In genomic region chr8:71558958-71559690, GRCm38 (mm10) we compare ENCODE assay signal across 8 mouse cellular contexts. TPM values are rescaled to one million over a fixed set of nuclear protein-coding genes. Genes with fewer than 3 reads are reported as not detected.
DNase-seq lines count a peak whose midpoint lies in the region; ATAC-seq and TF ChIP-seq lines count a peak whose summit lies in the region.

No protein-coding gene starts in this region.

- no peak for TF ChIP-seq EP300 in CH12.LX (IDR thresholded peaks at IDR 0.05; ENCODE audit: low read length)

- TF ChIP-seq CTCF in CH12.LX (conservative IDR thresholded peaks at IDR 0.05 in 1 of 2, IDR thresholded peaks at IDR 0.05 in 1 of 2; ENCODE audit: low read depth in 2 of 2, low read length in 2 of 2) = no peak

- TF ChIP-seq POLR2A in CH12.LX (IDR thresholded peaks at IDR 0.05; ENCODE audit: low read depth, low read length) = no peak; the same call in 1 of the 2 replicates

- no peaks in the 10 kb centered on the region for H3K36me3 ChIP-seq in CH12.LX (replicated peaks in 1 of 2; ENCODE audit: control insufficient read depth in 1 of 2, insufficient read depth in 1 of 2, low read length in 1 of 2)
- no peaks in the 10 kb centered on the region for H3K36me3 ChIP-seq in forebrain, embryonic 14.5 days (ENCODE audit: control insufficient read depth, insufficient read depth, low read length)
- H3K36me3 ChIP-seq in hindbrain, embryonic 16.5 days (ENCODE audit: control insufficient read depth, insufficient read depth, low read length) = no peaks in the 10 kb centered on the region
- no peaks in the 10 kb centered on the region for H3K36me3 ChIP-seq in liver, embryonic 13.5 days

- WGBS in forebrain, embryonic 14.5 days = 2% methylated on average over 24 of the region's 24 CpGs
- 2% methylated on average over 24 of the region's 24 CpGs for WGBS in hindbrain, embryonic 16.5 days
- WGBS in liver, embryonic 13.5 days (ENCODE audit: insufficient replicate concordance) = 2% methylated on average over 24 of the region's 24 CpGs

- H3K9ac ChIP-seq in CH12.LX (ENCODE audit: insufficient read depth, low read depth) = peak overlapping the region; percentile 47
- H3K9ac ChIP-seq in forebrain, embryonic 14.5 days (ENCODE audit: low read length) = no peak overlapping the region
- no peak overlapping the region for H3K9ac ChIP-seq in hindbrain, embryonic 16.5 days (ENCODE audit: low read depth, low read length)
- H3K9ac ChIP-seq in liver, embryonic 13.5 days = peak overlapping the region; percentile 69

- peak; percentile 80 for DNase-seq in CH12.LX (ENCODE audit: extremely low read depth)
- peak; percentile 86 for DNase-seq in adrenal gland, postnatal 10 days
- peak; percentile 62 for DNase-seq in forebrain, embryonic 14.5 days (ENCODE audit: low spot score)
- DNase-seq in liver, embryonic 13.5 days = peak; percentile 77
- DNase-seq in naive thymus-derived CD4-positive, alpha-beta T cell, adult 2 months (ENCODE audit: low read depth) = peak; percentile 89
- peak; percentile 95 for DNase-seq in thymus, postnatal 0 days (ENCODE audit: low spot score)
- DNase-seq in cerebellum, adult 9-10 months = no peak

- peak; percentile 26; the same call in 1 of the 2 replicates for ATAC-seq in forebrain, embryonic 14.5 days
- no peak for ATAC-seq in hindbrain, embryonic 16.5 days
- peak; percentile 73 for ATAC-seq in liver, embryonic 13.5 days (ENCODE audit: low read depth)

- TF ChIP-seq RAD21 in CH12.LX (IDR thresholded peaks at IDR 0.05; ENCODE audit: low read depth, low read length) = no peak; the same call in 1 of the 2 replicates

- peaks cover 20% of the 10 kb centered on the region for H3K27me3 ChIP-seq in CH12.LX (replicated peaks)
- H3K27me3 ChIP-seq in forebrain, embryonic 14.5 days (replicated peaks; ENCODE audit: control insufficient read depth, insufficient read depth, low read length) = peaks cover 76% of the 10 kb centered on the region
- peaks cover 74% of the 10 kb centered on the region for H3K27me3 ChIP-seq in hindbrain, embryonic 16.5 days (replicated peaks; ENCODE audit: control insufficient read depth, insufficient read depth, low read length)
- H3K27me3 ChIP-seq in liver, embryonic 13.5 days = peaks cover 54% of the 10 kb centered on the region

- H3K4me3 ChIP-seq in CH12.LX (replicated peaks in 1 of 3; ENCODE audit: low read depth in 2 of 3, low read length in 2 of 3, poor library complexity in 1 of 3) = peak overlapping the region; percentile 28 to 67 (median 59)
- H3K4me3 ChIP-seq in forebrain, embryonic 14.5 days (ENCODE audit: low read depth, low read length) = peak overlapping the region; percentile 14
- peak overlapping the region; percentile 25 for H3K4me3 ChIP-seq in hindbrain, embryonic 16.5 days (ENCODE audit: low read length)
- H3K4me3 ChIP-seq in liver, embryonic 13.5 days (replicated peaks) = peak overlapping the region; percentile 66

- in situ Hi-C loops in CH12.LX (cut with MboI; ENCODE audit: low pct_ligation_motif_present, low pct_unique_long_range_greater_than_20kb, low sequenced_read_pairs) = no loop called here

- dilution Hi-C loops in CH12.LX (cut with MboI; ENCODE audit: extremely low pct_ligation_motif_present, extremely low pct_unique_long_range_greater_than_20kb, low sequenced_read_pairs) = no loop called here

- peaks cover 15 to 20% of the 10 kb centered on the region in 2 experiments for H3K4me1 ChIP-seq in CH12.LX (ENCODE audit: control insufficient read depth in 1 of 2, insufficient read depth in 2 of 2)
- H3K4me1 ChIP-seq in forebrain, embryonic 14.5 days (ENCODE audit: control insufficient read depth, insufficient read depth, low read length) = peaks cover 9% of the 10 kb centered on the region; the same call in 1 of the 2 replicates
- peaks cover 13% of the 10 kb centered on the region for H3K4me1 ChIP-seq in hindbrain, embryonic 16.5 days (ENCODE audit: control insufficient read depth, insufficient read depth, low read depth, low read length)
- H3K4me1 ChIP-seq in liver, embryonic 13.5 days (replicated peaks) = peaks cover 62% of the 10 kb centered on the region

- H3K27ac ChIP-seq in CH12.LX (ENCODE audit: insufficient read depth, low read depth) = no peak overlapping the region
- H3K27ac ChIP-seq in forebrain, embryonic 14.5 days (ENCODE audit: low read depth, low read length) = no peak overlapping the region
- H3K27ac ChIP-seq in hindbrain, embryonic 16.5 days (ENCODE audit: low read depth, low read length) = no peak overlapping the region
- peak overlapping the region; percentile 62 for H3K27ac ChIP-seq in liver, embryonic 13.5 days

- H3K79me2 ChIP-seq in CH12.LX (replicated peaks; ENCODE audit: control insufficient read depth, extremely low read depth, insufficient read depth, poor library complexity, severe bottlenecking) = no peaks in the 10 kb centered on the region

- H3K9me3 ChIP-seq in CH12.LX (replicated peaks; ENCODE audit: low read length) = peaks cover 4% of the 10 kb centered on the region
- H3K9me3 ChIP-seq in forebrain, embryonic 14.5 days (replicated peaks; ENCODE audit: control insufficient read depth, low read length) = no peaks in the 10 kb centered on the region
- peaks cover 2% of the 10 kb centered on the region; the same call in 1 of the 2 replicates for H3K9me3 ChIP-seq in hindbrain, embryonic 16.5 days (ENCODE audit: control insufficient read depth, low read length)
- H3K9me3 ChIP-seq in liver, embryonic 13.5 days (replicated peaks) = peaks cover 4% of the 10 kb centered on the region; the same call in 1 of the 2 replicates

- peak overlapping the region; percentile 64 for H3K4me2 ChIP-seq in CH12.LX (ENCODE audit: insufficient read depth, low read depth, poor library complexity, severe bottlenecking)
- H3K4me2 ChIP-seq in forebrain, embryonic 14.5 days (ENCODE audit: low read length) = peak overlapping the region; percentile 43
- peak overlapping the region; percentile 50 for H3K4me2 ChIP-seq in hindbrain, embryonic 16.5 days (ENCODE audit: low read length)
- peak overlapping the region; percentile 96 for H3K4me2 ChIP-seq in liver, embryonic 13.5 days

TF ChIP-seq in CH12.LX, 34 proteins besides CTCF, POLR2A, EP300 and RAD21 (continues in another document):
- TF ChIP-seq ZMIZ1 (IDR thresholded peaks at IDR 0.05; ENCODE audit: low read depth, low read length) (0 out of 2 replicates have a peak, but pooled peaks have one; percentile 26), ZNF384 (IDR thresholded peaks at IDR 0.05; ENCODE audit: low read depth, low read length) (no peak), USF1 (IDR thresholded peaks at IDR 0.05; ENCODE audit: low read depth, low read length) (no peak)

RNA-seq across cellular contexts. Expression of gene Tmem221, which starts 0.5 kb away (rescaled TPM):
- 0.21 and 0.51 TPM in 2 replicates for total RNA-seq in CH12.LX (2012; rRNA removed)
- not detected in 2 replicates for total RNA-seq in CH12.LX (2014; rRNA removed)
- polyA plus RNA-seq in CH12.LX (2012; ENCODE audit: insufficient read length, low read depth) = not detected in 2 replicates
- total RNA-seq in adrenal gland, postnatal 10 days (2021) = 1 to 10 TPM; 1.7 to 3.5 TPM
- not detected in 2 replicates for polyA plus RNA-seq in forebrain, embryonic 14.5 days (2014; fragmentation: Nextera tagmentation; extraction: Ambion mirVana)
- polyA plus RNA-seq in hindbrain, embryonic 16.5 days (2015; fragmentation: Nextera tagmentation; extraction: Ambion mirVana) = 0.09 and 0.19 TPM in 2 replicates
- polyA plus RNA-seq in liver, embryonic 13.5 days (2015; fragmentation: Nextera tagmentation; extraction: Ambion mirVana) = 0.53 and 0.66 TPM in 2 replicates
- polyA plus RNA-seq in thymus, postnatal 0 days (2015; fragmentation: Nextera tagmentation; extraction: Ambion mirVana) = 13.0 and 13.1 TPM in 2 replicates

RNA-seq across cellular contexts. Expression of gene Nxnl1, which starts 7.3 kb away (rescaled TPM):
- 0.04 TPM in 1 of 2 replicates, not detected in the other for total RNA-seq in CH12.LX (2012; rRNA removed)
- total RNA-seq in CH12.LX (2014; rRNA removed) = not detected in 2 replicates
- polyA plus RNA-seq in CH12.LX (2012; ENCODE audit: insufficient read length, low read depth) = 0.08 TPM in 1 of 2 replicates, not detected in the other
- total RNA-seq in adrenal gland, postnatal 10 days (2021) = under 1 TPM; 0.82 to 0.84 TPM
- polyA plus RNA-seq in forebrain, embryonic 14.5 days (2014; fragmentation: Nextera tagmentation; extraction: Ambion mirVana) = not detected in 2 replicates
- not detected in 2 replicates for polyA plus RNA-seq in hindbrain, embryonic 16.5 days (2015; fragmentation: Nextera tagmentation; extraction: Ambion mirVana)
- polyA plus RNA-seq in liver, embryonic 13.5 days (2015; fragmentation: Nextera tagmentation; extraction: Ambion mirVana) = 0.13 and 0.14 TPM in 2 replicates
- 1.1 and 1.3 TPM in 2 replicates for polyA plus RNA-seq in thymus, postnatal 0 days (2015; fragmentation: Nextera tagmentation; extraction: Ambion mirVana)

RNA-seq across cellular contexts. Expression of gene Slc27a1, which starts 9.6 kb away (rescaled TPM):
- total RNA-seq in CH12.LX (2012; rRNA removed) (2.7 and 4.0 TPM in 2 replicates), CH12.LX (2014; rRNA removed) (1.8 and 2.3 TPM in 2 replicates)
- 2.3 and 2.4 TPM in 2 replicates for polyA plus RNA-seq in CH12.LX (2012; ENCODE audit: insufficient read length, low read depth)
- total RNA-seq in adrenal gland, postnatal 10 days (2021) = 100 to 1,000 TPM in 1 of 2 experiments, 10 to 100 TPM in 1; 97.4 to 118 TPM
- polyA plus RNA-seq in forebrain, embryonic 14.5 days (2014; fragmentation: Nextera tagmentation; extraction: Ambion mirVana) = 25.8 and 31.5 TPM in 2 replicates
- polyA plus RNA-seq in hindbrain, embryonic 16.5 days (2015; fragmentation: Nextera tagmentation; extraction: Ambion mirVana) = 102 and 107 TPM in 2 replicates
- 2.3 and 2.5 TPM in 2 replicates for polyA plus RNA-seq in liver, embryonic 13.5 days (2015; fragmentation: Nextera tagmentation; extraction: Ambion mirVana)
- 32.4 and 33.8 TPM in 2 replicates for polyA plus RNA-seq in thymus, postnatal 0 days (2015; fragmentation: Nextera tagmentation; extraction: Ambion mirVana)

RNA-seq across cellular contexts. Expression of gene Mvb12a, which starts 16.4 kb away (rescaled TPM):
- total RNA-seq in CH12.LX (2012; rRNA removed) (113 and 128 TPM in 2 replicates), CH12.LX (2014; rRNA removed) (149 and 157 TPM in 2 replicates)
- 80.5 and 82.1 TPM in 2 replicates for polyA plus RNA-seq in CH12.LX (2012; ENCODE audit: insufficient read length, low read depth)
- total RNA-seq in adrenal gland, postnatal 10 days (2021) = 10 to 100 TPM; 61.9 to 63.5 TPM
- 65.7 and 71.6 TPM in 2 replicates for polyA plus RNA-seq in forebrain, embryonic 14.5 days (2014; fragmentation: Nextera tagmentation; extraction: Ambion mirVana)
- polyA plus RNA-seq in hindbrain, embryonic 16.5 days (2015; fragmentation: Nextera tagmentation; extraction: Ambion mirVana) = 66.3 and 70.4 TPM in 2 replicates
- 30.4 and 33.9 TPM in 2 replicates for polyA plus RNA-seq in liver, embryonic 13.5 days (2015; fragmentation: Nextera tagmentation; extraction: Ambion mirVana)
- 98.3 and 101 TPM in 2 replicates for polyA plus RNA-seq in thymus, postnatal 0 days (2015; fragmentation: Nextera tagmentation; extraction: Ambion mirVana)

RNA-seq across cellular contexts. Expression of gene Bst2, which starts 21.9 kb away (rescaled TPM):
- total RNA-seq in CH12.LX (2012; rRNA removed) (404 and 424 TPM in 2 replicates), CH12.LX (2014; rRNA removed) (304 and 321 TPM in 2 replicates)
- 214 and 243 TPM in 2 replicates for polyA plus RNA-seq in CH12.LX (2012; ENCODE audit: insufficient read length, low read depth)
- 10 to 100 TPM; 34.5 to 37.3 TPM for total RNA-seq in adrenal gland, postnatal 10 days (2021)
- polyA plus RNA-seq in forebrain, embryonic 14.5 days (2014; fragmentation: Nextera tagmentation; extraction: Ambion mirVana) = 2.2 and 2.8 TPM in 2 replicates
- polyA plus RNA-seq in hindbrain, embryonic 16.5 days (2015; fragmentation: Nextera tagmentation; extraction: Ambion mirVana) = 10.4 and 12.3 TPM in 2 replicates
- 34.1 and 36.0 TPM in 2 replicates for polyA plus RNA-seq in liver, embryonic 13.5 days (2015; fragmentation: Nextera tagmentation; extraction: Ambion mirVana)
- polyA plus RNA-seq in thymus, postnatal 0 days (2015; fragmentation: Nextera tagmentation; extraction: Ambion mirVana) = 158 TPM in 2 replicates

Comparison
In these comparisons a context has a peak if more than half of its experiments do, and no peak if none do; other contexts are left out.
1. H3K4me2 ChIP-seq: peak in every context shown above with its lines; median percentile 96 in liver, embryonic 13.5 days; 64 in CH12.LX; 50 in hindbrain, embryonic 16.5 days; 43 in forebrain, embryonic 14.5 days.
2. H3K4me3 ChIP-seq: peak in every context shown above with its lines; median percentile 66 in liver, embryonic 13.5 days; 59 in CH12.LX; 25 in hindbrain, embryonic 16.5 days; 14 in forebrain, embryonic 14.5 days.
3. H3K9ac ChIP-seq: peak in CH12.LX (single experiment) and liver, embryonic 13.5 days (single experiment); none in forebrain, embryonic 14.5 days (single experiment) and hindbrain, embryonic 16.5 days (single experiment).